26 mouse cellular contexts compared by ENCODE assay signal in genomic region chr6:18916471-18916870, GRCm38 (mm10). TPM values are rescaled to one million over a fixed set of nuclear protein-coding genes. Genes with fewer than 3 reads are reported as not detected.
A peak's percentile ranks its signal among the peaks of the same experiment; 100 is the strongest.
DNase-seq lines count a peak whose midpoint lies in the region; ATAC-seq lines count a peak whose summit lies in the region.
"Had no signal": no experiment of that assay in that cellular context is flagged by ENCODE, and none has a peak within 500 bp of the region (broad histone marks: within the 10 kb centered on the region; RNA-seq: fewer than 3 reads in every experiment).

No protein-coding gene starts in this region.

- H3K9ac ChIP-seq in forebrain, embryonic 13.5 days = no peak overlapping the region
- no peak overlapping the region for H3K9ac ChIP-seq in forebrain, embryonic 12.5 days
- no peak overlapping the region for H3K9ac ChIP-seq in forebrain, embryonic 15.5 days (replicated peaks)
- H3K9ac ChIP-seq in forebrain, embryonic 11.5 days (ENCODE audit: low read length) = no peak overlapping the region
- H3K9ac ChIP-seq in neural tube, embryonic 15.5 days (replicated peaks) = no peak overlapping the region
- H3K9ac ChIP-seq: embryonic facial prominence, embryonic 13.5 days; embryonic facial prominence, embryonic 15.5 days had no signal

- 71% methylated on average over 4 of the region's 4 CpGs for WGBS in forebrain, embryonic 13.5 days
- WGBS in forebrain, embryonic 12.5 days = 84% methylated on average over 4 of the region's 4 CpGs
- WGBS in forebrain, embryonic 15.5 days = 66% methylated on average over 4 of the region's 4 CpGs
- WGBS in forebrain, embryonic 11.5 days = 88% methylated on average over 4 of the region's 4 CpGs
- WGBS in neural tube, embryonic 15.5 days = 50% methylated on average over 4 of the region's 4 CpGs

- ATAC-seq in forebrain, embryonic 13.5 days = peak; percentile 54
- ATAC-seq in forebrain, embryonic 12.5 days (ENCODE audit: low FRiP score) = no peak
- peak; percentile 63 for ATAC-seq in forebrain, embryonic 15.5 days (replicated peaks)
- ATAC-seq in forebrain, embryonic 11.5 days (replicated peaks; ENCODE audit: low FRiP score) = no peak
- peak; percentile 24; the same call in 1 of the 2 replicates for ATAC-seq in neural tube, embryonic 15.5 days (ENCODE audit: low FRiP score)
- ATAC-seq: activated CD4-positive, CD25-positive, alpha-beta regulatory T cell, adult 4 months; CD4-positive, CD25-positive, alpha-beta regulatory T cell, adult 4 months; Patski had no signal

- no peak overlapping the region for H3K4me2 ChIP-seq in forebrain, embryonic 13.5 days
- H3K4me2 ChIP-seq in forebrain, embryonic 12.5 days = no peak overlapping the region
- no peak overlapping the region for H3K4me2 ChIP-seq in forebrain, embryonic 15.5 days (replicated peaks)
- H3K4me2 ChIP-seq in forebrain, embryonic 11.5 days (ENCODE audit: low read depth, low read length, severe bottlenecking) = no peak overlapping the region
- H3K4me2 ChIP-seq in neural tube, embryonic 15.5 days = no peak overlapping the region
- H3K4me2 ChIP-seq: embryonic facial prominence, embryonic 13.5 days; embryonic facial prominence, embryonic 15.5 days had no signal

- H3K27ac ChIP-seq in forebrain, embryonic 13.5 days = no peak overlapping the region
- H3K27ac ChIP-seq in forebrain, embryonic 12.5 days = no peak overlapping the region
- no peak overlapping the region for H3K27ac ChIP-seq in forebrain, embryonic 15.5 days (replicated peaks)
- H3K27ac ChIP-seq in forebrain, embryonic 11.5 days (ENCODE audit: low read depth, low read length) = no peak overlapping the region
- H3K27ac ChIP-seq in neural tube, embryonic 15.5 days (replicated peaks) = no peak overlapping the region
- H3K27ac ChIP-seq: embryonic facial prominence, embryonic 13.5 days; embryonic facial prominence, embryonic 15.5 days had no signal

- no peak for DNase-seq in forebrain, embryonic 11.5 days (ENCODE audit: low spot score)
- no peak for DNase-seq in neural tube, embryonic 10.5 days (ENCODE audit: extremely low spot score, low spot score)
- no peak for DNase-seq in right cerebral cortex, adult 2 months (ENCODE audit: low spot score in 2 of 2)
- DNase-seq: adrenal gland, adult 8-10 months; adrenal gland, postnatal 14 days; B cell, adult 2 months; cerebellum, adult 11 months; cerebellum, adult 18-20 months; cerebellum, adult 8-10 months; cerebellum, adult 9-11 months; cerebellum, postnatal 14 days; cerebellum, postnatal 36 days had no signal

- no peaks in the 10 kb centered on the region for H3K27me3 ChIP-seq in forebrain, embryonic 13.5 days
- no peaks in the 10 kb centered on the region for H3K27me3 ChIP-seq in forebrain, embryonic 12.5 days
- H3K27me3 ChIP-seq in forebrain, embryonic 15.5 days = no peaks in the 10 kb centered on the region
- H3K27me3 ChIP-seq in forebrain, embryonic 11.5 days (ENCODE audit: control insufficient read depth, insufficient read depth, low read length) = no peaks in the 10 kb centered on the region
- no peaks in the 10 kb centered on the region for H3K27me3 ChIP-seq in neural tube, embryonic 15.5 days (replicated peaks)
- H3K27me3 ChIP-seq: CH12.LX; embryonic facial prominence, embryonic 13.5 days; embryonic facial prominence, embryonic 15.5 days had no signal

- no peaks in the 10 kb centered on the region for H3K4me1 ChIP-seq in forebrain, embryonic 13.5 days
- no peaks in the 10 kb centered on the region for H3K4me1 ChIP-seq in forebrain, embryonic 12.5 days
- peaks cover 6% of the 10 kb centered on the region; the same call in 1 of the 2 replicates for H3K4me1 ChIP-seq in forebrain, embryonic 15.5 days
- no peaks in the 10 kb centered on the region for H3K4me1 ChIP-seq in forebrain, embryonic 11.5 days (replicated peaks; ENCODE audit: control insufficient read depth, insufficient read depth, low read length)
- no peaks in the 10 kb centered on the region for H3K4me1 ChIP-seq in neural tube, embryonic 15.5 days
- H3K4me1 ChIP-seq: embryonic facial prominence, embryonic 13.5 days; embryonic facial prominence, embryonic 15.5 days had no signal

- H3K36me3 ChIP-seq in forebrain, embryonic 13.5 days (ENCODE audit: poor library complexity, severe bottlenecking) = no peaks in the 10 kb centered on the region
- no peaks in the 10 kb centered on the region for H3K36me3 ChIP-seq in forebrain, embryonic 12.5 days (replicated peaks)
- no peaks in the 10 kb centered on the region for H3K36me3 ChIP-seq in forebrain, embryonic 15.5 days
- H3K36me3 ChIP-seq in forebrain, embryonic 11.5 days (ENCODE audit: control insufficient read depth, insufficient read depth, low read length) = no peaks in the 10 kb centered on the region
- no peaks in the 10 kb centered on the region for H3K36me3 ChIP-seq in neural tube, embryonic 15.5 days
- H3K36me3 ChIP-seq: embryonic facial prominence, embryonic 13.5 days; embryonic facial prominence, embryonic 15.5 days; G1E had no signal

- H3K9me3 ChIP-seq in forebrain, embryonic 13.5 days (replicated peaks) = no peaks in the 10 kb centered on the region
- H3K9me3 ChIP-seq in forebrain, embryonic 12.5 days = no peaks in the 10 kb centered on the region
- H3K9me3 ChIP-seq in forebrain, embryonic 15.5 days = no peaks in the 10 kb centered on the region
- no peaks in the 10 kb centered on the region for H3K9me3 ChIP-seq in forebrain, embryonic 11.5 days (ENCODE audit: control insufficient read depth, low read length)
- no peaks in the 10 kb centered on the region for H3K9me3 ChIP-seq in neural tube, embryonic 15.5 days (replicated peaks)
- H3K9me3 ChIP-seq: embryonic facial prominence, embryonic 13.5 days; embryonic facial prominence, embryonic 15.5 days; G1E had no signal

- H3K4me3 ChIP-seq in forebrain, embryonic 13.5 days = no peak overlapping the region
- no peak overlapping the region for H3K4me3 ChIP-seq in forebrain, embryonic 12.5 days (replicated peaks)
- H3K4me3 ChIP-seq in forebrain, embryonic 15.5 days = no peak overlapping the region
- no peak overlapping the region for H3K4me3 ChIP-seq in forebrain, embryonic 11.5 days (ENCODE audit: low read depth, low read length)
- H3K4me3 ChIP-seq in neural tube, embryonic 15.5 days (replicated peaks) = no peak overlapping the region
- H3K4me3 ChIP-seq: embryonic facial prominence, embryonic 13.5 days; embryonic facial prominence, embryonic 15.5 days; erythroblast, embryonic 14.5 days had no signal

RNA-seq across cellular contexts. Expression of gene Ankrd7, which starts 50.4 kb away (rescaled TPM):
- 0.15 and 0.28 TPM in 2 replicates for polyA plus RNA-seq in forebrain, embryonic 13.5 days (2015; fragmentation: Nextera tagmentation; extraction: Ambion mirVana)
- 0.27 and 0.35 TPM in 2 replicates for polyA plus RNA-seq in forebrain, embryonic 12.5 days (2016; fragmentation: Nextera tagmentation; extraction: Ambion mirVana)
- 0.15 and 0.24 TPM in 2 replicates for polyA plus RNA-seq in forebrain, embryonic 15.5 days (2015; fragmentation: Nextera tagmentation; extraction: Ambion mirVana)
- polyA plus RNA-seq in forebrain, embryonic 11.5 days (2014; fragmentation: Nextera tagmentation; extraction: Ambion mirVana) = 0.31 and 0.60 TPM in 2 replicates
- polyA plus RNA-seq in neural tube, embryonic 15.5 days (2015; fragmentation: Nextera tagmentation; extraction: Ambion mirVana) = not detected in 2 replicates
- polyA plus RNA-seq: activated CD4-positive, CD25-positive, alpha-beta regulatory T cell, adult 4 months; brain, embryonic 14.5 days; embryonic facial prominence, embryonic 11.5 days; embryonic facial prominence, embryonic 15.5 days; G1E; Patski had no signal

Comparison
In these comparisons a context has a peak if more than half of its experiments do, and no peak if none do; other contexts are left out.
1. ATAC-seq: peak in forebrain, embryonic 13.5 days (single experiment), forebrain, embryonic 15.5 days (single experiment) and neural tube, embryonic 15.5 days (single experiment); none in forebrain, embryonic 12.5 days (single experiment) and forebrain, embryonic 11.5 days (single experiment).